Mouse (Mus musculus): ENCODE results near the gene Prelid1. TPM values are rescaled to one million over a fixed set of nuclear protein-coding genes. Genes with fewer than 3 reads are reported as not detected.
A peak's percentile ranks its signal among the peaks of the same experiment; 100 is the strongest.

The Prelid1 gene
- 129 and 130 TPM in 2 replicates for polyA plus RNA-seq (2012; rRNA removed)
- 230 and 238 TPM in 2 replicates for polyA plus RNA-seq (2014; fragmentation: Nextera tagmentation; extraction: Ambion mirVana)

DNA sequence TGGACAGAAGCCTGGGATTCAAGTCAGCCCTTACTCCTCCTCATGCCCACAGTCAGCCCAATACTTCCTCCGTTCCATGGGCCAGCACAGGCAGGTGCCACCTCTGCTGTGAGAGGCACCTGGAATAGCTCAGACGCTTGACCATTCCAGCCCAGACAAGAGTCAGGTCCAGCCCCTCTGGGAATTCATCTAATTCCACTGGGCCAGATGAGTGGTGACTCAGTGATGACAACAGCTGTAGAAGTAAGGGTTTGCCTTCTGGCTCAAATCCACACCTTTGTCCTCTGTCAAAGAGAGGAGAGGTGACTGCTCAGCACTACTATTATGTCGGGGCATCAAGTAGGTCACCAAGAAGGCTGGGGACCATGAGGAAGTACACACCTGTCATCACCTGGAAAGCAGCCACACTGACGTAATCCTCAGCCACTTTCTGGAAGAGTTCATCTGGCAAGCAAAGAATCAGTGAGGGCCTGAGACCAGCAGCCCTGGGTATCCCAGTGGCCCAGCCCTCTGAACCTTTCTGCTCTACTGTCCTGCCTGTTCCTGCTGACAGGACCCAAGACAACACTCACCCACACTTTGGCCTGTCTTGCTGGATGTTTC is at the start of gene Prelid1:
Prelid1 (plus strand) TSS at position 570 of the 603 bp plus-strand sequence.
- Histone ChIP-seq H3K36me3 (replicated peaks; ENCODE audit: control insufficient read depth, insufficient read depth, low read depth) (peaks cover 26% of the 10 kb centered on the region), H3K9me3 (ENCODE audit: control insufficient read depth, low read length) (no peaks in the 10 kb centered on the region), H3K27ac (no peak within 1 kb of the TSS; the same call in none of the 2 replicates), H3K27me3 (ENCODE audit: control insufficient read depth, insufficient read depth, low read length) (no peaks in the 10 kb centered on the region), H3K9ac (replicated peaks) (peak within 1 kb of the TSS; percentile 79), H3K4me1 (replicated peaks; ENCODE audit: control insufficient read depth in 2 of 2, insufficient read depth in 2 of 2, low read length in 1 of 2) (peaks cover 8 to 17% of the 10 kb centered on the region in 2 experiments), H3K4me3 (ENCODE audit: insufficient read depth in 1 of 2, low read depth in 2 of 2, low read length in 2 of 2) (peak within 1 kb of the TSS; percentile 70 to 95), H3K4me2 (ENCODE audit: low read depth) (peak within 1 kb of the TSS; percentile 76)
- no peak for ATAC-seq (ENCODE audit: insufficient read depth)
- 84% methylated on average over 4 of the region's 4 CpGs for WGBS (ENCODE audit: insufficient replicate concordance)
- DNase-seq (ENCODE audit: low read depth in 3 of 3, low spot score in 3 of 3): no peak
- no peak for TF ChIP-seq EP300 (IDR thresholded peaks at IDR 0.05; ENCODE audit: low read depth)
- TF ChIP-seq CTCF (IDR thresholded peaks at IDR 0.05; ENCODE audit: low read depth): no peak

DNA sequence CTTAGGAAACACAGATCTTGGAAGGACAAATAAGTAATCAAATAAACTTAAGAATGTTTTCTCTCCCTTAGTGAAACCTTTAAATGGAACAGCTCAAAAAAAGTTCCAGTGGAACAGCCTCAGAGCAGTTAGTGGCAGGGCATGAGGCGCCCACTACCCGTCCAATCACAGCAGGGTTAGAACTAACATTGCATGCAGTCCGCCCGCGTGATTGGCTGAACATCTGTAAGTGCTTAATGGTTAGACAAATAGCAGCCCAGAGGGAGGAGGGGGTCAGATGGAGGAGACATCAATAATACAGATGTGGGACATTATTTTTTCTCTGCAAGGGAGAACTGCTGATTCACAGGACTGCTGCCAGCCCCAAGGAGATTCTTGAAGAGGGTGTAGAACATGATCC is 43.1 kb upstream of the Prelid1 start:
- Histone ChIP-seq H3K27ac (no peak overlapping the region), H3K4me3 (ENCODE audit: insufficient read depth in 1 of 2, low read depth in 2 of 2, low read length in 2 of 2) (no peak overlapping the region), H3K27me3 (ENCODE audit: control insufficient read depth, insufficient read depth, low read length) (no peaks in the 10 kb centered on the region), H3K9ac (replicated peaks) (no peak overlapping the region), H3K36me3 (replicated peaks; ENCODE audit: control insufficient read depth, insufficient read depth, low read depth) (peaks cover 31% of the 10 kb centered on the region), H3K4me2 (ENCODE audit: low read depth) (no peak overlapping the region), H3K4me1 (replicated peaks; ENCODE audit: control insufficient read depth in 2 of 2, insufficient read depth in 2 of 2, low read length in 1 of 2) (no peaks in the 10 kb centered on the region), H3K9me3 (ENCODE audit: control insufficient read depth, low read length) (no peaks in the 10 kb centered on the region)
- no peak for TF ChIP-seq CTCF (IDR thresholded peaks at IDR 0.05; ENCODE audit: low read depth)
- no peak for DNase-seq (ENCODE audit: low read depth in 3 of 3, low spot score in 3 of 3)
- ATAC-seq (ENCODE audit: insufficient read depth): no peak
- 87% methylated on average over 5 of the region's 5 CpGs for WGBS (ENCODE audit: insufficient replicate concordance)

DNA sequence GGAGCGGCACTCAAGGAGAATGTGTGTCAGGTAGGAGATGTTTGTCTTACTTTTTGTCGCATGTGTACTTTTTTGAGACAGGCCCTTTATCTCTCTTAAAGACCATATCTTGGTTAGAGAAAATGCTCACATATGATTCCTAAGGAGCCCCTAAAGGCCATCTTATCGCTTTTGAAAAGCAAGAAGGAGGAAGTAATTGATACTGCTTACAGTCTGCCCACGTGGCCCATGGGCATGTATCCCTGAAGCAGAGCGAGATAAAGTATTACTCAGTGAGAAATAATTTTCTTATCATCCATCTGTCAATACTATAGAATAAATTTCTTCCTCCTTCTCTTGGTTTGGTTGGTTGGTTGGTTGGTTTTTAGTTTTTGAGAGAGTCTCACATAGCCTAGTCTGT is 42.7 kb upstream of the Prelid1 start:
- H3K4me3 ChIP-seq (ENCODE audit: insufficient read depth in 1 of 2, low read depth in 2 of 2, low read length in 2 of 2): no peak overlapping the region
- no peak overlapping the region for H3K9ac ChIP-seq (replicated peaks)
- H3K27me3 ChIP-seq (ENCODE audit: control insufficient read depth, insufficient read depth, low read length): no peaks in the 10 kb centered on the region
- 67% methylated on average over 5 of the region's 5 CpGs for WGBS (ENCODE audit: insufficient replicate concordance)
- no peak for ATAC-seq (ENCODE audit: insufficient read depth)
- DNase-seq (ENCODE audit: low read depth in 3 of 3, low spot score in 3 of 3): no peak
- H3K9me3 ChIP-seq (ENCODE audit: control insufficient read depth, low read length): no peaks in the 10 kb centered on the region
- no peak overlapping the region for H3K27ac ChIP-seq
- peaks cover 30% of the 10 kb centered on the region for H3K36me3 ChIP-seq (replicated peaks; ENCODE audit: control insufficient read depth, insufficient read depth, low read depth)
- H3K4me2 ChIP-seq (ENCODE audit: low read depth): no peak overlapping the region
- TF ChIP-seq CTCF (IDR thresholded peaks at IDR 0.05; ENCODE audit: low read depth) (no peak), EP300 (IDR thresholded peaks at IDR 0.05; ENCODE audit: low read depth) (no peak)
- no peaks in the 10 kb centered on the region for H3K4me1 ChIP-seq (replicated peaks; ENCODE audit: control insufficient read depth in 2 of 2, insufficient read depth in 2 of 2, low read length in 1 of 2)

DNA sequence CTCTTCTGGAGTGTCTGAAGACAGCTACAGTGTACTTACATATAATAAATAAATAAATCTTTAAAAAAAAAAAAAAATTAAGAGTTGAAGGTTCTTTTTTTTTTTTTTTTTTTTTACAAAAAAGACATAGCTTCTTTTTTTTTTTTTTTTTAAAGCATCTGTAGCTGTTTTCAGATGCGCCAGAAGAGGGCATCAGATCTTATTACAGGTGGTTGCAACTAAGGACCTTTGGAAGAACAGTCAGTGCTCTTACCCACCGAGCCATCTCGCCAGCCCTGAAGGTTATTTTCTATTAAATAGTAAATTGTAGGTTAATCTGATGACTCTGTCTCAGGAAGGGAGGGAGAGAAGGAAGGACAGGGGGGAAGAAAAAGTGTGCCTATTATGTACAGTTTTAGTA is 31.4 kb upstream of the Prelid1 start:
- no peak overlapping the region for H3K4me3 ChIP-seq (ENCODE audit: insufficient read depth in 1 of 2, low read depth in 2 of 2, low read length in 2 of 2)
- H3K27me3 ChIP-seq (ENCODE audit: control insufficient read depth, insufficient read depth, low read length): no peaks in the 10 kb centered on the region
- WGBS (ENCODE audit: insufficient replicate concordance): 77% methylated on average over 3 of the region's 3 CpGs
- H3K9me3 ChIP-seq (ENCODE audit: control insufficient read depth, low read length): no peaks in the 10 kb centered on the region
- H3K9ac ChIP-seq (replicated peaks): no peak overlapping the region
- no peaks in the 10 kb centered on the region for H3K4me1 ChIP-seq (replicated peaks; ENCODE audit: control insufficient read depth in 2 of 2, insufficient read depth in 2 of 2, low read length in 1 of 2)
- ATAC-seq (ENCODE audit: insufficient read depth): no peak
- TF ChIP-seq EP300 (IDR thresholded peaks at IDR 0.05; ENCODE audit: low read depth) (no peak), CTCF (IDR thresholded peaks at IDR 0.05; ENCODE audit: low read depth) (no peak)
- H3K4me2 ChIP-seq (ENCODE audit: low read depth): no peak overlapping the region
- peaks cover 45% of the 10 kb centered on the region for H3K36me3 ChIP-seq (replicated peaks; ENCODE audit: control insufficient read depth, insufficient read depth, low read depth)
- H3K27ac ChIP-seq: no peak overlapping the region
- DNase-seq (ENCODE audit: low read depth in 3 of 3, low spot score in 3 of 3): no peak

DNA sequence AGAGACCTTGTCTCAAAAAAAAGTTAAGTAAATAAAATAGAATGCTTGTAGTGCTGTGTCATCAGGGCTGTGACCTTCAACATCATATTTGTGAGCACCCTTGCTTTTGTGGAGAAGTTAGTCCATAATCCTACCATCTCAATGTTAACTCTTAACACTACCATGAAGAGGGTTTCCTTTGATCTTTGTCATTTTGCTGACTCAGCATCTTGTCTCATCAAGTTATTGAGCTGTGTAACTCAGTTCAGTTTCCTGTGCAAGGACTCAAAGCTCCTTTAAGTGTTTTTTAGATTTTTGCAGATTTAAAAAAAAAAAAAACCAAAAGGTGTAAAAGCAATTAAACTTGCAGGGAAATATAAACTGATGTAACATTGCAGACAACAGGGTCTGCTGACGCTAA is 23.5 kb upstream of the Prelid1 start:
- ATAC-seq (ENCODE audit: insufficient read depth): no peak
- Histone ChIP-seq H3K9ac (replicated peaks) (no peak overlapping the region), H3K36me3 (replicated peaks; ENCODE audit: control insufficient read depth, insufficient read depth, low read depth) (peaks cover 54% of the 10 kb centered on the region), H3K27ac (no peak overlapping the region), H3K4me1 (replicated peaks; ENCODE audit: control insufficient read depth in 2 of 2, insufficient read depth in 2 of 2, low read length in 1 of 2) (no peaks in the 10 kb centered on the region), H3K27me3 (ENCODE audit: control insufficient read depth, insufficient read depth, low read length) (no peaks in the 10 kb centered on the region), H3K4me2 (ENCODE audit: low read depth) (no peak overlapping the region), H3K9me3 (ENCODE audit: control insufficient read depth, low read length) (no peaks in the 10 kb centered on the region), H3K4me3 (ENCODE audit: insufficient read depth in 1 of 2, low read depth in 2 of 2, low read length in 2 of 2) (no peak overlapping the region)
- 92% methylated on average over 1 of the region's 1 CpGs for WGBS (ENCODE audit: insufficient replicate concordance)
- no peak for TF ChIP-seq CTCF (IDR thresholded peaks at IDR 0.05; ENCODE audit: low read depth)
- no peak for TF ChIP-seq EP300 (IDR thresholded peaks at IDR 0.05; ENCODE audit: low read depth)
- DNase-seq (ENCODE audit: low read depth in 3 of 3, low spot score in 3 of 3): no peak

Measured in liver, embryonic 14.5 days (tissue).